Mouse (Mus musculus) neural tube, embryonic 11.5 days (tissue): Measurements from ENCODE around the gene Pramef12. TPM values are rescaled to one million over a fixed set of nuclear protein-coding genes. Genes with fewer than 3 reads are reported as not detected.
"Not testable (repeated sequence)": the region's sequence is repeated elsewhere in the genome, so short reads cannot be mapped to it uniquely, and the experiment has no call there.

Experiments used
- ATAC-seq: fragments of 200-750 bp; cut with Nextera tagmentation; 2 replicates; pipeline ENCODE4 v1.8.0; 2017; ENCODE audit warnings: moderate number of reproducible peaks, mild to moderate bottlenecking, moderate TSS enrichment, moderate library complexity; ENCODE audit not compliant: insufficient read depth, low FRiP score, low TSS enrichment
- DNase-seq: peaks from one replicate; pipeline ENCODE4 v3.0.0-alpha.2; 2015; ENCODE audit warnings: low spot score
- H3K27ac ChIP-seq: fragments of 300-500 bp; sonication (generic); 2 replicates; pipeline ENCODE4 v1.5.1; 2014; ENCODE audit warnings: low read depth, mild to moderate bottlenecking, low read length
- H3K27me3 ChIP-seq: fragments of 300-500 bp; sonication (generic); 2 replicates; pipeline ENCODE4 v1.6.1; 2014; ENCODE audit warnings: mild to moderate bottlenecking, low read length, mixed read lengths; ENCODE audit not compliant: control insufficient read depth, insufficient read depth
- H3K36me3 ChIP-seq: fragments of 300-500 bp; sonication (generic); 2 replicates; pipeline ENCODE4 v1.6.1; 2014; ENCODE audit warnings: mild to moderate bottlenecking, low read length, moderate library complexity, mixed read lengths; ENCODE audit not compliant: control insufficient read depth, insufficient read depth
- H3K4me1 ChIP-seq: fragments of 300-500 bp; sonication (generic); 2 replicates; pipeline ENCODE4 v1.6.1; 2014; ENCODE audit warnings: low read length, mixed read lengths; ENCODE audit not compliant: control insufficient read depth, insufficient read depth
- H3K4me2 ChIP-seq: fragments of 300-500 bp; sonication (generic); 2 replicates; pipeline ENCODE4 v1.6.1; 2014; ENCODE audit warnings: low read depth, mild to moderate bottlenecking, moderate library complexity
- H3K4me3 ChIP-seq: fragments of 300-500 bp; sonication (generic); 2 replicates; pipeline ENCODE4 v1.5.1; 2014; ENCODE audit warnings: low read depth, low read length
- H3K9ac ChIP-seq: fragments of 300-500 bp; sonication (generic); 2 replicates; pipeline ENCODE4 v1.6.1; 2014; ENCODE audit warnings: mild to moderate bottlenecking, low read length
- H3K9me3 ChIP-seq: fragments of 300-500 bp; sonication (generic); 2 replicates; pipeline ENCODE4 v1.6.1; 2016; ENCODE audit warnings: low read length; ENCODE audit not compliant: control insufficient read depth
- WGBS: fragments of 180-500 bp; shearing (Covaris S2); extraction: QIAGEN DNeasy Blood & Tissue Kit; methylation state at CpG from one replicate; pipeline ENCODE4 v1.1.7; 2014; 5-methylcytosine and 5-hydroxymethylcytosine counted together
- polyA plus RNA-seq: library from polyadenylated mRNA; unstranded; fragments of >200 nt; fragmentation: Nextera tagmentation; extraction: Ambion mirVana; gene quantifications from 2 replicates; pipeline ENCODE4 v1.2.1, GENCODE M21; 2014

The Pramef12 gene
- polyA plus RNA-seq, 1 experiment from 2014 or later, result not detected

DNA sequence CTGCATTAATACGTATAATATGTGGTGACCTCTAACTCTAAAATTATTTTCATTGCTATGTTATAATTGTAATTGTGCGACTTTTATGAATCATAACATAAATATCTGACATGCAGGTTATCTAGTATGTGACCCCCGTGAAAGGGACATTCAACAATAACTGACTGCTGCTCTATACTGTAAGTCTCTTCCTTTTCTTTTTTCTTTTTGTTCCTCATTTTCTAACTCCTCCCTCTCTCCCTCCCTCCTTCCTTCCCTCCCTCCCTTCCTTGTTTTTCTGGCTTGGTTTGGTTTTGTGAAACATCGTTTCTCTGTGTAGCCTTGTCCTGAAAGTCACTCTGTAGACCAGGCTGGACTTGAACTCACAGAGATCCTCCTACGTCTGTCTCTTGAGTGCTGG lies 16.3 kb upstream of the Pramef12 start:
- no peak overlapping the region for H3K4me3 ChIP-seq
- H3K27ac ChIP-seq, result no peak overlapping the region
- WGBS, result 78% methylated on average over 5 of the region's 5 CpGs
- no peak overlapping the region for H3K4me2 ChIP-seq
- H3K4me1 ChIP-seq, result no peaks in the 10 kb centered on the region
- H3K9ac ChIP-seq, result no peak overlapping the region
- no peak for ATAC-seq
- no peak for DNase-seq
- no peaks in the 10 kb centered on the region for H3K27me3 ChIP-seq
- H3K36me3 ChIP-seq, result no peaks in the 10 kb centered on the region
- no peaks in the 10 kb centered on the region; the same call in 1 of the 2 replicates for H3K9me3 ChIP-seq

DNA sequence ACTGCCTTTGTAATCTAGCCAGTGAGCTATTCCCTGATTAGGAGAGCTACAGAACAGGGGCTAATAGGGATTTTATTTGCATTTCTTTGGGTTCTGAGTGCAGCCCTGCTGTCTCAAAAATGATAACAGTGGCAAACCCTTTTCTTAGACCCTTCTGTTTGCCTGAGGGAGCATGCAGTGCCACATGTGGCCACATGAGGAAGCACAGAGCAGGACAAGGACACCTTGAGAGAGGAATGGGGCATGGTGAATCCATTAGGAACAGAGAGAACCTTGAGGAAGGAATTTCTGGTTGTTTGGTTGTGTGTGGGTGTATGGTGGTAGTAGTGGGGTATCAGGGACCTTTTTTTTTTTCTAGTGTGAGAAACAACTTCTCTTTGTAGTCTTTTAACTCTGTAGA lies 12.4 kb upstream of the Pramef12 start:
- H3K4me1 ChIP-seq, result no peaks in the 10 kb centered on the region
- H3K4me3 ChIP-seq, result no peak overlapping the region
- no peaks in the 10 kb centered on the region; the same call in 1 of the 2 replicates for H3K9me3 ChIP-seq
- no peak overlapping the region for H3K9ac ChIP-seq
- H3K36me3 ChIP-seq, result no peaks in the 10 kb centered on the region
- no peaks in the 10 kb centered on the region for H3K27me3 ChIP-seq
- DNase-seq, result no peak
- no peak overlapping the region for H3K27ac ChIP-seq
- no peak overlapping the region for H3K4me2 ChIP-seq
- ATAC-seq, result no peak

DNA sequence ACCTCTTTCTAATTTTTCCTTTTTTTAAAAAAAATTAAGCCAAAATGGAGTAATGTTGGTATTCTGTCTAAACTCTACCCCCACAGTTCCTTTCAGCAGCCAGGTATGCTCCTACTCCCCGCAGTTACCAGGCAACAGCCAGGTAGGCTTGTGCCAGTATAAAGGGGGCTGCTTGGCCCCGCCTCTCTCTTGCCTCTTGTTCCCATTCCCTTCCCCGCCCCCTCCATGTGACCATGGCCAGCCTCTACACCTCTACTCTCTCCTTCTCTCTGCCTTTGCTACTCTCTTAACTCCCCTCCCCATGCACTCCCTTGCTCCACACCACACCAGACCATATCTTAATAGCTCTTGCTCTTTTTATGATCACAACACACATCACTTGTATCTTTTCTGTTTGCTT lies 2.0 kb downstream of the Pramef12 start:
- 65% methylated on average over 3 of the region's 3 CpGs for WGBS
- DNase-seq, result no peak
- Histone ChIP-seq H3K9me3 (no peaks in the 10 kb centered on the region), H3K27ac (no peak overlapping the region), H3K27me3 (no peaks in the 10 kb centered on the region), H3K9ac (no peak overlapping the region), H3K36me3 (no peaks in the 10 kb centered on the region), H3K4me1 (no peaks in the 10 kb centered on the region), H3K4me3 (no peak overlapping the region), H3K4me2 (no peak overlapping the region)
- no peak for ATAC-seq

DNA sequence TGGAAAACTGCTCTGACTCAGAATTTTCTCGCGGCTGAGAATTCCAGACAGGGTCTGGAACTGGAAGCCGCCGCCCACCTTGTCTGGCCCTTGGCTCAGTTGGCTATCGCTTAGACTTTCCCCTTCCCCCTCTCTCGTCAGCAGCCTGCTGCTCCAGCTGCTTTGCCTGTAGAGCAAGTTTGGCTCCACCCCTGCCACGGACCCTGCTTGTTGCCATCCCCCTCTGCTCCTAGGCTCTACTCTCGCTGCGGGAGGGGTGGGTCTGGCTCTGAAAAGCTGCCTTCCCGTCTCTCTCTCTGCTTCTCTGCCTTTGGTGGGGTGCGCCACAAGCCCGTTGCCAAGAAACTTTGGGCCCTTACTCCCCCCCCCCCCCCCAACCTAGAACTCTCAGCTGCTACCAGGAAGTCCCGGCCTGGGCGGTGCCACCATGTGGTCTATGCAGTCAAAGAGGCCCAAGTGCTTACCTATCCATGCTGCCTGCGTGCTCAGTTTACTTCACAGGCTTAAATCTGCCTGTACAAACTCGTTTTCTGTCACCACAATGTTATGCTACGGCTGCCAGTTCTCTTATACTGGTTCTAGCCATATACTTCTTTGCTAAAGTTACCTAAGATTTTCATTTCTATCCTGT lies 3.7 kb downstream of the Pramef12 start:
- Histone ChIP-seq H3K4me2 (peak overlapping the region; percentile 33), H3K4me3 (peak overlapping the region; percentile 8; the same call in 1 of the 2 replicates), H3K4me1 (no peaks in the 10 kb centered on the region), H3K27ac (no peak overlapping the region), H3K9me3 (no peaks in the 10 kb centered on the region), H3K9ac (no peak overlapping the region; the same call in 1 of the 2 replicates), H3K27me3 (no peaks in the 10 kb centered on the region), H3K36me3 (no peaks in the 10 kb centered on the region)
- no peak for ATAC-seq
- peak; percentile 40 for DNase-seq
- WGBS, result 10% methylated on average over 16 of the region's 17 CpGs

DNA sequence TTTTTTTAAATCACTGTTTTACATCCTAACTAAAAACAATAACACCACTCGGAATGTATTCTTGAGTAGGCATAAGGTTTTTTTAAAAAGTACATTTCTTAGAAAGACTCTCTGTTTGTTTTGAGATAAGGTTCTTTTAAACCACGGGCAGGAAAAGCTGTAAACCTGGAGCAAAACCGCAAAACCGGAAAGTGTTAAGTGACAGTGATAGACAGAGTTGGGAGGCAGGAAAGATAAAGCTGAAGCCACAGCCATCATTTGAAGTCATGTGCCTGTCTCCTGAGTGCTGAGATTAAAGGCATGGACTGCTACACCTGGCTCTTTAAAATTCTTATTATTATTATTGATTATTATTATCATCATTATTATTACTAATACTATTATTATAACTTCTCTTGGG lies 5.6 kb downstream of the Pramef12 start:
- Histone ChIP-seq H3K4me3 (no peak overlapping the region), H3K36me3 (no peaks in the 10 kb centered on the region), H3K27ac (no peak overlapping the region), H3K4me2 (no peak overlapping the region), H3K9me3 (no peaks in the 10 kb centered on the region), H3K9ac (no peak overlapping the region), H3K27me3 (no peaks in the 10 kb centered on the region), H3K4me1 (no peaks in the 10 kb centered on the region)
- ATAC-seq, result no peak
- DNase-seq, result no peak
- 87% methylated on average over 4 of the region's 4 CpGs for WGBS

DNA sequence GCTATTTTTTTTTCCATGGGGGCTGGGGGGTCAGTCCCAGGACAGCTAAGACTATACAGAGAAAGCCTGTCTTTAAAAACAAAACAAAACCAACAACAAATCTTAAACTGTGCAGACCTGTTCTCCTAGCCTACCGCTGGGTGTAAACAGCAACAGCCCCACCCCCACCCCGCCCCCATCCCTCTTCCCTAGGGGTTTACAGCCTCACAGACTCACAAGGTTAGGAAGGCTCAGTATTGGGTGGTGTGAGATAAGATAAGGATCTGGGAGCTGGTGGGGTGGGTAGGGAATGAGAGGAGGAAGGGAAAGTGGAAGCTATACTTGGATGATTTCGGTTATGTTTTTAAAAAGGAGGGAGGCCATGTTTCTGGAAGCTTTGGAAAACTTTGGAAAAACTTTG lies 11.9 kb downstream of the Pramef12 start:
- ATAC-seq, result no peak
- H3K27me3 ChIP-seq, result no peaks in the 10 kb centered on the region
- WGBS, result 32% methylated on average over 3 of the region's 3 CpGs
- no peak overlapping the region for H3K27ac ChIP-seq
- H3K9me3 ChIP-seq, result 0 out of 2 replicates have a peak, but pooled peaks cover 3% of the 10 kb centered on the region
- no peak overlapping the region for H3K4me3 ChIP-seq
- DNase-seq, result no peak
- H3K4me2 ChIP-seq, result no peak overlapping the region
- no peaks in the 10 kb centered on the region for H3K4me1 ChIP-seq
- H3K36me3 ChIP-seq, result no peaks in the 10 kb centered on the region
- no peak overlapping the region for H3K9ac ChIP-seq

DNA sequence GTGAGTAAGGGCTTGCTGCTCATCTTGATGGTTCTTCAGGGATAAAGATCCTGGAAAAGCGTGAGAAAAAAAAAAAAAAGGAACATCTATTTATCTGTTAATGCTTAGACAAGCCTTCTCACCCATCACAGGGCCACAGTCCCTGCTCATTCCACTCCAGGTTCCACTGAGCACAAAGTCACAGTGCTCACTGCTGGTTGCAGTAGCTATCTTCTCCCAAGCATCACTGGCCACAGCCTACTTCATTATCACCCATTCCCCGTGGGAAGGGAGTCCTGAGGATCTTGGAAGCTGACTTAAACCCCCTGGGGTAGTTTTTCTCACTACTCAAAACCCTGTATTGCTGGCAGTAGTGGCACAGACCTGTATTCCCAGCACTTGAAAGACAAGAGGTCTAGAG lies 30.4 kb downstream of the Pramef12 start, which contains the start of gene Pramef20:
Gene Pramef20 (minus strand): TSS at position 23 of the 400 bp plus-strand sequence.
- Histone ChIP-seq H3K4me1 (no peaks in the 10 kb centered on the region), H3K27me3 (no peaks in the 10 kb centered on the region), H3K9me3 (no peaks in the 10 kb centered on the region), H3K36me3 (no peaks in the 10 kb centered on the region), H3K4me2 (no peak within 1 kb of the TSS), H3K27ac (no peak within 1 kb of the TSS), H3K4me3 (no peak within 1 kb of the TSS), H3K9ac (no peak within 1 kb of the TSS)
- 63% methylated on average over 2 of the region's 2 CpGs for WGBS
- no peak for DNase-seq
- no peak for ATAC-seq

DNA sequence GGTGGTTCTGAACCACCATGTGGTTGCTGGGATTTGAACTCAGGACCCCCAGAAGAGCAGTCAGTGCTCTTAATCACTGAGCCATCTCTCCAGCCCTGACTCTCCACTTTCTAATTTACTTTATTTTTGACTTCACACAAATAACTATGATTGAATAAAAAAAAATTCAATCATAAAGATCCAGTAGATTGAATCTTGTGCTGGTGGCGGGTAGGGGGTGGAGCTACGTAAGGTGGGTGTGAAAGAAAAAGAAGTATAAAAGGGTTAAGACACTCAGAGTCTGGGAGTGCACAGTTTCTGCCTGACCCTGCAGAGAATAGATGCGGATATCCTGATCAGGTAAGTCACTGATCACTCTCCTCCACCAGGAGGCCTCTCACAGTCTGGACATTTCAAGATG lies 50.6 kb downstream of the Pramef12 start, which contains the start of gene Gm13119:
Gene Gm13119 (plus strand): TSS at position 301 of the 400 bp plus-strand sequence.
- ATAC-seq, DNase-seq: not testable (repeated sequence)

More for the DNA sequence above, 50.6 kb downstream of the Pramef12 start, which contains the start of gene Gm13119:
- 90% methylated on average over 3 of the region's 3 CpGs for WGBS
- H3K9me3 ChIP-seq, H3K36me3 ChIP-seq, H3K27me3 ChIP-seq, H3K9ac ChIP-seq, H3K27ac ChIP-seq, H3K4me2 ChIP-seq, H3K4me1 ChIP-seq, H3K4me3 ChIP-seq: not testable (repeated sequence)
